Mouse (Mus musculus) stomach, postnatal 0 days (tissue): ENCODE data around the gene Slc35c1.

Source experiments
- CTCF ChIP-seq: IDR thresholded peaks from 2 replicates; pipeline ENCODE4 v1.5.1; 2016; ENCODE audit warnings: antibody characterized with exemption, low read depth, mild to moderate bottlenecking, moderate library complexity
- EP300 ChIP-seq: optimal IDR thresholded peaks from 2 replicates; pipeline ENCODE3; 2016; ENCODE audit warnings: antibody characterized with exemption

GRCm38 (mm10) chr2:92482551-92482950, 22.2 kb upstream of the Slc35c1 start:
- TF ChIP-seq CTCF (peak; percentile 27; the same call in 1 of the 2 replicates), EP300 (no peak)
